Mouse (Mus musculus): ENCODE measurements around the gene Trip10. TPM values are rescaled to one million over a fixed set of nuclear protein-coding genes. Genes with fewer than 3 reads are reported as not detected.

Gene Trip10
- total and polyA plus RNA-seq, 3 experiments = 10.9 to 20.8 TPM; not detected in 1

GRCm38 (mm10) chr17:57279591-57280224, 30.5 kb downstream of the Trip10 start:
- Histone ChIP-seq H3K9ac (ENCODE audit: control insufficient read depth, low read depth, low read length, poor library complexity, severe bottlenecking) (peak overlapping the region; percentile 95), H3K79me2 (ENCODE audit: control insufficient read depth, insufficient read depth, low read length, poor library complexity) (peaks cover 49% of the 10 kb centered on the region), H3K4me1 (ENCODE audit: control insufficient read depth in 1 of 2, insufficient read depth in 2 of 2, low read length in 2 of 2) (peaks cover 6 to 30% of the 10 kb centered on the region in 2 experiments), H3K4me3 (ENCODE audit: control insufficient read depth in 1 of 2, insufficient read depth in 1 of 2, low read depth in 2 of 2, low read length in 2 of 2) (peak overlapping the region; percentile 85 to 98), H3K27ac (ENCODE audit: control insufficient read depth, low read depth, low read length) (peak overlapping the region; percentile 84), H3K9me3 (replicated peaks; ENCODE audit: insufficient read depth, low read length) (no peaks in the 10 kb centered on the region), H3K27me3 (ENCODE audit: control insufficient read depth in 1 of 2, insufficient read depth in 2 of 2, low read length in 2 of 2) (no peaks in the 10 kb centered on the region), H3K36me3 (ENCODE audit: control insufficient read depth in 1 of 2, insufficient read depth in 2 of 2, low read length in 2 of 2) (peaks cover 0 to 20% of the 10 kb centered on the region in 2 experiments; a peak in 2 of 4 replicates)
- DNase-seq (ENCODE audit: low read depth, low spot score) = peak; percentile 80
- TF ChIP-seq POLR2A (IDR thresholded peaks at IDR 0.05; ENCODE audit: control insufficient read depth in 1 of 2, insufficient read depth in 1 of 2, low read depth in 1 of 2, low read length in 2 of 2, poor library complexity in 1 of 2) = peak in 1 of 2 experiments; percentile 53; a peak in 2 of 4 replicates
- TF ChIP-seq USF1 (IDR thresholded peaks at IDR 0.05; ENCODE audit: low read depth, low read length) = no peak
- TF ChIP-seq CHD1 (IDR thresholded peaks at IDR 0.05; ENCODE audit: low read depth, low read length) = peak; percentile 49; the same call in 1 of the 2 replicates
- no peak for TF ChIP-seq ZC3H11A (IDR thresholded peaks at IDR 0.05; ENCODE audit: low read depth, low read length)
- TF ChIP-seq E2F4 (IDR thresholded peaks at IDR 0.05; ENCODE audit: borderline replicate concordance, low read depth, low read length) = no peak
- TF ChIP-seq USF2 (IDR thresholded peaks at IDR 0.05; ENCODE audit: borderline replicate concordance in 1 of 2, insufficient read depth in 1 of 2, low read depth in 1 of 2, low read length in 2 of 2) = no peak
- no peak for TF ChIP-seq JUND (IDR thresholded peaks at IDR 0.05; ENCODE audit: low read depth, low read length)
- TF ChIP-seq GATA1 (IDR thresholded peaks at IDR 0.05; ENCODE audit: low read depth, low read length) = no peak
- TF ChIP-seq MXI1 (IDR thresholded peaks at IDR 0.05; ENCODE audit: low read depth, low read length) = peak; percentile 59; the same call in 1 of the 2 replicates
- TF ChIP-seq ETS1 (IDR thresholded peaks at IDR 0.05; ENCODE audit: low read depth, low read length) = no peak
- TF ChIP-seq UBTF (IDR thresholded peaks at IDR 0.05; ENCODE audit: borderline replicate concordance, insufficient read depth, low read depth, low read length) = no peak
- TF ChIP-seq POLR2AphosphoS2 (IDR thresholded peaks at IDR 0.05; ENCODE audit: low read length) = no peak
- no peak for TF ChIP-seq TCF12 (IDR thresholded peaks at IDR 0.05; ENCODE audit: low read depth, low read length)
- TF ChIP-seq TBP (IDR thresholded peaks at IDR 0.05; ENCODE audit: low read depth, low read length) = peak; percentile 51; the same call in 1 of the 2 replicates
- no peak for TF ChIP-seq MEF2A (IDR thresholded peaks at IDR 0.05; ENCODE audit: extremely low read depth, insufficient replicate concordance, low read depth, low read length, poor library complexity, severe bottlenecking)
- TF ChIP-seq MAX (IDR thresholded peaks at IDR 0.05; ENCODE audit: low read length) = peak; percentile 47
- no peak for TF ChIP-seq SMC3 (IDR thresholded peaks at IDR 0.05; ENCODE audit: low read depth, low read length)
- TF ChIP-seq BHLHE40 (IDR thresholded peaks at IDR 0.05; ENCODE audit: borderline replicate concordance, low read depth, low read length) = no peak
- TF ChIP-seq NRF1 (IDR thresholded peaks at IDR 0.05; ENCODE audit: insufficient read depth, low read depth, low read length, poor library complexity, severe bottlenecking) = no peak
- peak; percentile 76; the same call in 1 of the 2 replicates for TF ChIP-seq MAZ (IDR thresholded peaks at IDR 0.05; ENCODE audit: low read depth, low read length)
- TF ChIP-seq CTCF (IDR thresholded peaks at IDR 0.05 in 2 of 3, conservative IDR thresholded peaks at IDR 0.05 in 1 of 3; ENCODE audit: control insufficient read depth in 1 of 3, insufficient read depth in 1 of 3, low read depth in 2 of 3, low read length in 3 of 3, poor library complexity in 1 of 3, severe bottlenecking in 1 of 3) = no peak
- no peak; the same call in 1 of the 2 replicates for TF ChIP-seq KAT2A (conservative IDR thresholded peaks at IDR 0.05; ENCODE audit: low read depth, low read length)
- TF ChIP-seq RAD21 (IDR thresholded peaks at IDR 0.05; ENCODE audit: low read depth, low read length) = no peak
- no peak for TF ChIP-seq MAFK (IDR thresholded peaks at IDR 0.05; ENCODE audit: borderline replicate concordance, low read depth, low read length)
- 0 out of 2 replicates have a peak, but pooled peaks have one; percentile 41 for TF ChIP-seq MYC (IDR thresholded peaks at IDR 0.05; ENCODE audit: low read depth, low read length)
- no peak; the same call in 1 of the 2 replicates for TF ChIP-seq SIN3A (IDR thresholded peaks at IDR 0.05; ENCODE audit: low read length)
- TF ChIP-seq ELF1 (IDR thresholded peaks at IDR 0.05; ENCODE audit: low read depth, low read length) = no peak; the same call in 1 of the 2 replicates
- TF ChIP-seq RCOR1 (IDR thresholded peaks at IDR 0.05; ENCODE audit: low read depth, low read length) = no peak
- TF ChIP-seq NELFE (IDR thresholded peaks at IDR 0.05; ENCODE audit: low read depth, low read length) = peak; percentile 51; the same call in 1 of the 2 replicates
- no peak for TF ChIP-seq MYB (IDR thresholded peaks at IDR 0.05; ENCODE audit: low read depth, low read length)
- TF ChIP-seq ZKSCAN1 (IDR thresholded peaks at IDR 0.05; ENCODE audit: low read depth, low read length) = no peak
- no peak for TF ChIP-seq POLR2AphosphoS5 (IDR thresholded peaks at IDR 0.05; ENCODE audit: borderline replicate concordance, low read depth, low read length)
- no peak for TF ChIP-seq TAL1 (IDR thresholded peaks at IDR 0.05; ENCODE audit: low read length)
- TF ChIP-seq ZMIZ1 (IDR thresholded peaks at IDR 0.05; ENCODE audit: low read depth, low read length) = peak; percentile 20; the same call in 1 of the 2 replicates
- TF ChIP-seq GABPA (IDR thresholded peaks at IDR 0.05; ENCODE audit: low read depth, low read length) = no peak
- TF ChIP-seq CHD2 (IDR thresholded peaks at IDR 0.05; ENCODE audit: low read length) = no peak

Data from MEL (cell line).